Mouse (Mus musculus) G1E-ER4 (cell line): Measurements from ENCODE around the gene Clic6. TPM values are rescaled to one million over a fixed set of nuclear protein-coding genes. Genes with fewer than 3 reads are reported as not detected.

Experiments
- GATA1 ChIP-seq: IDR thresholded peaks from one replicate; pipeline ENCODE4 v1.8.0; 2012; ENCODE audit warnings: low read length, inconsistent platforms
- polyA plus RNA-seq: library from polyadenylated mRNA; stranded (reverse); fragments of >175 nt; gene quantifications from 2 replicates; pipeline ENCODE4 v1.2.3, GENCODE M21; 2012

The Clic6 gene
- polyA plus RNA-seq, 1 experiment: not detected

DNA sequence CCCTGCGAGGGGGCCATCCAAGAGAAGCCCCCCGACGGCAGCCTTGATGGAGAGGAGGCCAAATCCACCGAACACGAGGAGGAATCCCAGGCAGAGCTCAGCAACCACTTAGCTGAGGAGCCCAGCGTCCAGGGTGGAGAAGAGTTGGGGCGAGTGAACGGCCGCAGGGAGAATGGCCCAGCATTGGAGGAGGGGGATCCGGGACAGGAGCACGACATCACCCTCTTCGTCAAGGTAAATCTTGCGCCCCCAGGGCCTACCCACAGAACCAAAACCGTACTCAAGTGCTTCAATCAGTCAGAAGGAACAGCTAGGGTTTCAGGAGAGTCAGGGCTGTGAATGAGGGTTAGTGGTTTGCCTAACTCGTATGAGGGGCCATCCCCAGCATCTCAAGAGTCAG lies 13.8 kb downstream of the Clic6 start:
- no peak for TF ChIP-seq GATA1

DNA sequence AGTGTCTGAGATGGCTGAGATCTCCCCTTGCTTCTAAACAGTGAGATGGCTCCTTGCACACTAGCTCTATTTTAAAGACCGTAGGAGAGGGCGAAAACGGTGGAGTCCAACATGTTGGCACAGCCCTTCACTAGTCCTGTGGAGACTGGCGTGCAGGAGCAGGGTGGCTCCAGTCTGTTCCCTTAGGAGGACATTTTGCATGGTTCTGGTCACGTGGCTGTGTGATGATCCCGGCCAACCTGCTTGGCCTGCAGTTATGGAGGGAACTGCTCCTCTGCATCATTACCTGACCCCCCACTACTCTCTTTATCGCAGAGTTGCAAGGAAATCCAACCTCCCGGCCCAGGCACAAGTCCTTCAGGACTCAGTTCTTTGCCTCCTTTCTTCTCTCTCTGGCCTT lies 15.0 kb downstream of the Clic6 start:
- no peak for TF ChIP-seq GATA1

GRCm38 (mm10) chr16:92503105-92503504 lies 17.6 kb downstream of the Clic6 start:
- TF ChIP-seq GATA1: no peak

- TF ChIP-seq GATA1: no peak
Measured at GRCm38 (mm10) chr16:92507573-92507972, 22.0 kb downstream of the Clic6 start.

DNA sequence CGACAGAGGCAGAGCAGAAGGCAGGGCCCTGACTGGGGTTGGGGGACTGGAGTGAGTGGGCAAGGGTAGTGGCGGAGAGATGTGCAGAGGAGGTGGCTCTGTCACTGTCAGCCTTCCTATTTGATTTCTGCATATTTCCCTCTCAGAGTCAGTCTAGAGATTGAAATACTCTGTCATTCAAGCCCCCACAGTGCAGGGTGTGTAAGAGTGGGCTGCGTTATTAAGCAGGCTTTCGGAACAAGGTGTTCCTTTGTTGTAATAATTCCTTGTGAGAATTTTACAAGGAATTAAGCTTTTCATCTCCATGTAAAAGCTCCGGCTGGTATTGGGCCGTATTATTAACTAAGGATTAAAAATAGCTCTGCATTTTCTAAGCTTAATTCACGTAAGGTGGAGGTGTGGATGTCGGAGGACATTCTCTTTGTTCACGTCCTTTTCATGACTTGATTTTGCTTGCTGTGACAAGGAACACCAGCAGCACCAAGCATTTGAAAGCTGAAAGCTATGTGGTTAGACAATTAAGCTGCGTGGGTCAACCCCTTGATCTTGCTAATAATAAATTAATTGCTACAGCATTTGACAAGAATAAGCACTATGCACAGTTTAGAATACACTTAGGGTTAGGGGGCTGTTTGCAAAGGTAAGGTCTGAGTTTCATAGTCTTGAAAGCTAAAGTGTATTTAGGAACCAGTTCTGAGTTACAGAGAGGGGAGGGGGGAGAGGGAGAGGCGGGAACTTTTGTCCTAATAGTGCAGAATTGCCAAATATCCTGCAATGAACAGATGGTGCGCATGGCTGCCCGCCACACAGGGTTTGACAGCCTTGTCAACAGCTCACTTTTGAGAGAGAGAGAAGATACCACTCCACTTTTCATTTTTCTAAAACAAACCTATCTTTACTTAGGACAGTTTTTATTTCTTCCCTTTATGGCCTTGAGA lies 25.6 kb downstream of the Clic6 start:
- TF ChIP-seq GATA1: no peak

DNA sequence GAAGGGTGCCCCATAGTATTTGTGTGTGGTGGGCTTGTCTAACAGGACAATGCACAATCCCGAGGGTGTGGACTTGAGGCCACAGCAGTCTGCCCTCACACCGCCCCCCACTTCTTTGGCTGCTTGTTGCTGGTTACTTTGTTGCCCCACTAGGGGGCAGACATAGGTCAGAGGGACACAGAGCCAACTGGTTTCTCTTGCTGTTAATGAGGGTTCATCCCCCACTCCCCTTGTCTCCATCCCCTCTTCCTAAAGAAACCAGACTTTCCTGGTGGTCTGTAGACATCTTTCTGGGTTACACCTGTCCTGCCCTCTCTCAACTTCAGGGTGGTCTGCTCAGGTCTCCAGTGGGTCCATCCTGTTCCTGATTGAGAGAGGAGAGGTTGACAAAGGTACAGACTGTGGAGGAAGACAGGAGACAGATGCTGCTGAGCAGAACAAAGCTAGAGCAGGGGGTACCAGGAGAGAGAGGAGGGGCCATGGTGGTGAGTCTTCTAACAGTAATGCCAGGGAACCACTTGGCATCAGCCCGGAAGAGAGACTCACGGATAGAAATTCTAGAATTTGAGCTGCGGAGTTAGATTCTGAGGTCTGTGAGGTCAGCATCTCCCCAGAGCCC lies 26.3 kb downstream of the Clic6 start:
- TF ChIP-seq GATA1: no peak

GRCm38 (mm10) chr16:92516139-92516538 lies 30.6 kb downstream of the Clic6 start:
- no peak for TF ChIP-seq GATA1

DNA sequence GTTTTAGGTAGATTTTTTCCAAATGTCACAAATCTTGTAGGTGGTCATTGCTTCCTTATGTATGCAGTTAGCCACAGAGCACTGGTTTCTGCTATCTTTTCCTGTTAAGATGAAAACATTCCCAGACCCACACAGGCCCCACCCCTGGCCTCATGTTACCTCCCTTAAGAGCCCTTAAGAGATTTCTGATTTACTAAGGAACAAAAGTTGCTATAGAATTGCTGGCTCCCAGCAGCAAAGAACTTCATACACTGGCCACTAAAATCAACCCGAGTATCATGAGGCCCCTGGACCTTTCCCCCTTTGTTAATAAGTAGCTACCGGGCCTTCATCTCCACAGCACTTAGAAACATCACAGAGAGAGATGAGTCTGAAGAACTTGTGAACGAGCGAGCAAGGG lies 33.2 kb downstream of the Clic6 start:
- no peak for TF ChIP-seq GATA1

- TF ChIP-seq GATA1: no peak
Measured at GRCm38 (mm10) chr16:92519820-92520492, 34.4 kb downstream of the Clic6 start.

DNA sequence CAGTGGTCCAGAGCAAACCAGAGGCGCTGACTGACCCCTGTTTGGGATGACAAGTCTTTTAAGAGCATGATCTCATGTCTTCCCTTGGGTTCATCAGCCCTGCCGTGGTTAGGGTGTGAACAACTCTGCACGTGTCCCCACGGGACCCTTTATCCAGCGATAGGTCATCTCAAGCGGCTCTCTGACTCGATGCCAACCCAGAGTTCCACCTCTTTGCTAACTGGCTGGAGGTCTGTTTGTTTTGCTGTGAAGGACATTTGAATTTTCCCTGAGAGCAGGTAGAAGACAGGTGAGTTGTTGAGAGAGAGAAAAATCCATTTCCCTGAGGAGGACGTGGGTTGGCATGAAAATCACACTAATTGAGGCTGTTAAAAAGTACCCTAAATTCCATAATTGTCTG lies 37.8 kb downstream of the Clic6 start:
- TF ChIP-seq GATA1: no peak

DNA sequence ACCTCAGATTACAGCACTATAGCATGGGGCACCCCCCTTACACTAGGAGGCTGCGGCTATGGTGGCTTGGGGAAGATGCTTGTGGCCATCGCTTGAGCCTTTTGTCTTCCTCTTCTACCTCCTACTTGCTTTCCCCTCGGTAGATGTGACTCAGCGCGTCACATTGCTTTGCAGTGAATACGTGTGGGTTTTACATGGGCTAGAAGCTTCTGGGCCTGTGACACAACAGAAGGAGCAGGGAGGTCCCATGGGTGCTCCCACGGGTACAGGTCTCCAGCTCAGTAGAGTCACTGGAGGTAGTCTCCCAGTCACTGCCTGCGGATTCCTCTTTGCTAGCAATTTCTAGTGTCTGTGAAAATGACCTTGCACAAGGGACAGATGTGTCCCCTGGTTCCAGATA lies 39.1 kb downstream of the Clic6 start:
- TF ChIP-seq GATA1: no peak

- no peak for TF ChIP-seq GATA1
Measured at GRCm38 (mm10) chr16:92525919-92526318, 40.4 kb downstream of the Clic6 start.

DNA sequence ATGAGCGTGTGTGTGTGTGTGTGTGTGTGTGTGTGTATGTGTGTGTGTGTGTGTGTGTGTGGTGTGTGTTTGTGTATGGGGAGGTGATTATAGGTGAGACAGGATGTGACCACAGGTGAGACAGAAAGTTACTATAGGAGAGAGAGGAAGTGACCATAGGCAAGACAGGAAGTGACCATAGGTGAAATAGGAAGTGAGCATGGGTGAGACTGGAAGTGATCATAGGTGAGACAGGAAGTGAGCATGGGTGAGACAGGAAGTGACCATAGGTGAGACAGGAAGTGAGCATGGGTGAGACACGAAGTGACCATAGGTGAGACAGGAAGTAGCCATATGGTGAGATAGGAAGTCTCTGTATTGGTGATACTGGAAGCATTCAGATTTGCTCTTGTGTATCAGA lies 49.7 kb downstream of the Clic6 start:
- TF ChIP-seq GATA1: no peak

DNA sequence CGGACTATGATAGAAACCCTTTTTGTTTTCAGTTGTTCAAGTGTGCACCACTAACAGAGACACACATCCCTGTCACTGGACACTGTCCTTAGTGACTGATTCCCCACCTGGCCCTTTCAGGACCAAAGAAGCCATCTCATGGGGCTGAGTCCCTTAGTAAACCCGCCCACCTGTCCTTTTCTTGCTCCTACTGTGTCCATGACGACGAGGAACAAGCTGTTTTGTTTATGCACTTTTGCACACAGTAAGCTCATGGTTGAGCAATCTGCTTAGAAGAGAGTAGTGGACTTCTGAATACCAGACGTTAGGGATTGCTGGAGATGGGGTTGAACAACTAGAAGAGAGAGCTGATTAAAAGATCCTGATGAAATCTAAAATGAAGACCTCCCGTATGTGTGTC lies 52.8 kb downstream of the Clic6 start:
- no peak for TF ChIP-seq GATA1

- TF ChIP-seq GATA1: no peak
Measured at GRCm38 (mm10) chr16:92544264-92544663, 58.7 kb downstream of the Clic6 start.

DNA sequence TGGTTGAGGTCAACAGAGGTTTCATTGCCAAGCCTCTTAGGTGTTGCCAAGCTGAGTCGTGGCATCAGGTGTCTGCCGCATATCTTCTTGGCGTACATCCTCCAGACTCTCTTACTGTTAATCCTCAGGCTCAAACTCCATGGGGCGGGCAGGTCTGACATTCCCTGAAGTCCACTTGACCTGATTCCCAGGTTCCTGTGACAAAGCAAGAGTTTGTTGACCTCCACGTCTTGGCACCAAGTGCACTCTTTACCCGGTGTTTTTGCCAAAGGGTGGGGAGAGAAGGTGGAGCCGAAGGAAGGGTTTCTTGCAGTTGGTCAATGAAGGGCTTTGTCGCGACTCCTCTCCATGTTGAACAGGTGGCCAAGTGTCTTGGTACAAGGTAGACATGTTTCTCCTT lies 63.1 kb downstream of the Clic6 start:
- TF ChIP-seq GATA1: no peak
